Mouse (Mus musculus) limb, embryonic 11.5 days (tissue): ENCODE data around the gene Me1. TPM values are rescaled to one million over a fixed set of nuclear protein-coding genes. Genes with fewer than 3 reads are reported as not detected.

Experiments used
- ATAC-seq: fragments of 200-750 bp; cut with Nextera tagmentation; 2 replicates; pipeline ENCODE4 v1.8.0; 2017; ENCODE audit warnings: low read depth; ENCODE audit not compliant: insufficient number of reproducible peaks, low FRiP score, low TSS enrichment
- DNase-seq: peaks from one replicate; pipeline ENCODE4 v3.0.0-alpha.2; 2015; ENCODE audit warnings: low spot score
- H3K27ac ChIP-seq: fragments of 300-500 bp; sonication (generic); replicated peaks from 2 replicates; pipeline ENCODE4 v1.5.1; 2014; ENCODE audit warnings: low read depth, mild to moderate bottlenecking, low read length
- H3K27me3 ChIP-seq: fragments of 300-500 bp; sonication (generic); 2 replicates; pipeline ENCODE4 v1.6.1; 2014; ENCODE audit warnings: mild to moderate bottlenecking, low read length, mixed read lengths; ENCODE audit not compliant: control insufficient read depth, insufficient read depth
- H3K36me3 ChIP-seq: fragments of 300-500 bp; sonication (generic); 2 replicates; pipeline ENCODE4 v1.6.1; 2014; ENCODE audit warnings: mild to moderate bottlenecking, low read length, moderate library complexity, mixed read lengths; ENCODE audit not compliant: control insufficient read depth, insufficient read depth
- H3K4me1 ChIP-seq: fragments of 300-500 bp; sonication (generic); 2 replicates; pipeline ENCODE4 v1.6.1; 2014; ENCODE audit warnings: low read length, mixed read lengths; ENCODE audit not compliant: control insufficient read depth, insufficient read depth
- H3K4me2 ChIP-seq: fragments of 300-500 bp; sonication (generic); 2 replicates; pipeline ENCODE4 v1.6.1; 2014; ENCODE audit warnings: low read depth, mild to moderate bottlenecking, moderate library complexity; ENCODE audit not compliant: severe bottlenecking
- H3K4me3 ChIP-seq: fragments of 300-500 bp; sonication (generic); 2 replicates; pipeline ENCODE4 v1.5.1; 2014; ENCODE audit warnings: low read depth, low read length
- H3K9ac ChIP-seq: fragments of 300-500 bp; sonication (generic); 2 replicates; pipeline ENCODE4 v1.6.1; 2014; ENCODE audit warnings: mild to moderate bottlenecking, low read length
- H3K9me3 ChIP-seq: fragments of 300-500 bp; sonication (generic); 2 replicates; pipeline ENCODE4 v1.6.1; 2016; ENCODE audit warnings: low read length; ENCODE audit not compliant: control insufficient read depth
- WGBS: fragments of 180-500 bp; shearing (Covaris S2); extraction: QIAGEN DNeasy Blood & Tissue Kit; methylation state at CpG from one replicate; pipeline ENCODE4 v1.1.7; 2014; 5-methylcytosine and 5-hydroxymethylcytosine counted together
- polyA plus RNA-seq: library from polyadenylated mRNA; unstranded; fragments of >200 nt; fragmentation: Nextera tagmentation; extraction: Ambion mirVana; gene quantifications from 2 replicates; pipeline ENCODE4 v1.2.1, GENCODE M21; 2014

Me1 gene
- polyA plus RNA-seq, 1 experiment from 2014 or later, result 11.4 TPM

- ATAC-seq (no peak), DNase-seq (no peak)
- no peaks in the 10 kb centered on the region for H3K36me3 ChIP-seq
- H3K4me3 ChIP-seq, result no peak overlapping the region
- H3K9ac ChIP-seq, result no peak overlapping the region
- no peak overlapping the region for H3K27ac ChIP-seq
- H3K4me2 ChIP-seq, result no peak overlapping the region
- no peaks in the 10 kb centered on the region for H3K9me3 ChIP-seq
- H3K4me1 ChIP-seq, result no peaks in the 10 kb centered on the region
- H3K27me3 ChIP-seq, result no peaks in the 10 kb centered on the region
Measured at GRCm38 (mm10) chr9:86734357-86734756, 38.6 kb upstream of the Me1 start.

GRCm38 (mm10) chr9:86729811-86730210, 34.1 kb upstream of the Me1 start:
- Histone ChIP-seq H3K27ac (no peak overlapping the region), H3K9ac (no peak overlapping the region), H3K4me3 (no peak overlapping the region), H3K4me2 (no peak overlapping the region), H3K9me3 (no peaks in the 10 kb centered on the region), H3K4me1 (no peaks in the 10 kb centered on the region), H3K27me3 (no peaks in the 10 kb centered on the region), H3K36me3 (no peaks in the 10 kb centered on the region)
- 92% methylated on average over 3 of the region's 3 CpGs for WGBS
- DNase-seq, result no peak
- ATAC-seq, result no peak

- no peaks in the 10 kb centered on the region for H3K4me1 ChIP-seq
- H3K4me3 ChIP-seq, result no peak overlapping the region
- no peak overlapping the region for H3K4me2 ChIP-seq
- no peaks in the 10 kb centered on the region for H3K36me3 ChIP-seq
- ATAC-seq (no peak), DNase-seq (no peak)
- H3K9ac ChIP-seq, result no peak overlapping the region
- H3K27ac ChIP-seq, result no peak overlapping the region
- 74% methylated on average over 1 of the region's 1 CpGs for WGBS
- no peaks in the 10 kb centered on the region for H3K27me3 ChIP-seq
- H3K9me3 ChIP-seq, result no peaks in the 10 kb centered on the region
Measured at GRCm38 (mm10) chr9:86729084-86729483, 33.3 kb upstream of the Me1 start.

- Histone ChIP-seq H3K9me3 (no peaks in the 10 kb centered on the region), H3K4me2 (no peak overlapping the region), H3K4me3 (no peak overlapping the region), H3K4me1 (no peaks in the 10 kb centered on the region), H3K36me3 (no peaks in the 10 kb centered on the region), H3K9ac (no peak overlapping the region), H3K27me3 (no peaks in the 10 kb centered on the region), H3K27ac (no peak overlapping the region)
- DNase-seq, result no peak
- ATAC-seq, result no peak
- WGBS, result 81% methylated on average over 10 of the region's 10 CpGs
Measured at GRCm38 (mm10) chr9:86728214-86728814, 32.6 kb upstream of the Me1 start.

- Histone ChIP-seq H3K4me1 (no peaks in the 10 kb centered on the region), H3K36me3 (no peaks in the 10 kb centered on the region), H3K4me2 (no peak overlapping the region), H3K4me3 (no peak overlapping the region), H3K27ac (no peak overlapping the region), H3K27me3 (no peaks in the 10 kb centered on the region), H3K9ac (no peak overlapping the region), H3K9me3 (no peaks in the 10 kb centered on the region)
- 94% methylated on average over 5 of the region's 5 CpGs for WGBS
- DNase-seq (no peak), ATAC-seq (no peak)
Measured at GRCm38 (mm10) chr9:86726381-86726720, 30.6 kb upstream of the Me1 start.

GRCm38 (mm10) chr9:86725604-86726380, 30.0 kb upstream of the Me1 start:
- no peak overlapping the region for H3K4me3 ChIP-seq
- no peaks in the 10 kb centered on the region for H3K27me3 ChIP-seq
- H3K36me3 ChIP-seq, result no peaks in the 10 kb centered on the region
- WGBS, result 57% methylated on average over 7 of the region's 7 CpGs
- DNase-seq (no peak), ATAC-seq (no peak)
- no peaks in the 10 kb centered on the region for H3K4me1 ChIP-seq
- H3K27ac ChIP-seq, result no peak overlapping the region
- H3K9ac ChIP-seq, result no peak overlapping the region
- no peaks in the 10 kb centered on the region for H3K9me3 ChIP-seq
- H3K4me2 ChIP-seq, result no peak overlapping the region

- no peak overlapping the region for H3K27ac ChIP-seq
- H3K4me1 ChIP-seq, result no peaks in the 10 kb centered on the region
- no peak for ATAC-seq
- H3K4me2 ChIP-seq, result no peak overlapping the region
- no peaks in the 10 kb centered on the region for H3K27me3 ChIP-seq
- DNase-seq, result no peak
- no peaks in the 10 kb centered on the region for H3K9me3 ChIP-seq
- H3K36me3 ChIP-seq, result no peaks in the 10 kb centered on the region
- WGBS, result 88% methylated on average over 4 of the region's 4 CpGs
- H3K9ac ChIP-seq, result no peak overlapping the region
- H3K4me3 ChIP-seq, result no peak overlapping the region
Measured at GRCm38 (mm10) chr9:86725066-86725465, 29.3 kb upstream of the Me1 start.

GRCm38 (mm10) chr9:86720794-86721193, 25.0 kb upstream of the Me1 start:
- Histone ChIP-seq H3K9ac (no peak overlapping the region), H3K4me2 (no peak overlapping the region), H3K4me1 (no peaks in the 10 kb centered on the region), H3K27ac (no peak overlapping the region), H3K27me3 (no peaks in the 10 kb centered on the region), H3K36me3 (no peaks in the 10 kb centered on the region), H3K4me3 (no peak overlapping the region), H3K9me3 (no peaks in the 10 kb centered on the region)
- ATAC-seq (no peak), DNase-seq (no peak)
- 82% methylated on average over 2 of the region's 2 CpGs for WGBS

GRCm38 (mm10) chr9:86720227-86720626, 24.5 kb upstream of the Me1 start:
- Histone ChIP-seq H3K9ac (no peak overlapping the region), H3K27ac (no peak overlapping the region), H3K9me3 (no peaks in the 10 kb centered on the region), H3K4me2 (no peak overlapping the region), H3K4me1 (no peaks in the 10 kb centered on the region), H3K27me3 (no peaks in the 10 kb centered on the region), H3K4me3 (no peak overlapping the region), H3K36me3 (no peaks in the 10 kb centered on the region)
- DNase-seq, result no peak
- no peak for ATAC-seq
- WGBS, result 85% methylated on average over 5 of the region's 5 CpGs
